Mouse (Mus musculus): ENCODE measurements around the gene C130050O18Rik.

GRCm38 (mm10) chr5:139388195-139388570 is 16.9 kb upstream of the C130050O18Rik start:
- TF ChIP-seq EP300 (IDR thresholded peaks at IDR 0.05; ENCODE audit: insufficient read depth, low read depth, low read length) (peak; percentile 96), CTCF (IDR thresholded peaks at IDR 0.05) (no peak)

All from heart, adult 2 months (tissue).